Mouse (Mus musculus) lung, postnatal 0 days (tissue): ENCODE measurements around the gene Mta3.

ENCODE experiments used
- CTCF ChIP-seq: IDR thresholded peaks from 2 replicates; pipeline ENCODE4 v1.5.1; 2016; ENCODE audit warnings: antibody characterized with exemption, mild to moderate bottlenecking
- EP300 ChIP-seq: IDR thresholded peaks from 2 replicates; pipeline ENCODE4 v1.6.1; 2016; ENCODE audit warnings: antibody characterized with exemption, mild to moderate bottlenecking, control low read depth

DNA sequence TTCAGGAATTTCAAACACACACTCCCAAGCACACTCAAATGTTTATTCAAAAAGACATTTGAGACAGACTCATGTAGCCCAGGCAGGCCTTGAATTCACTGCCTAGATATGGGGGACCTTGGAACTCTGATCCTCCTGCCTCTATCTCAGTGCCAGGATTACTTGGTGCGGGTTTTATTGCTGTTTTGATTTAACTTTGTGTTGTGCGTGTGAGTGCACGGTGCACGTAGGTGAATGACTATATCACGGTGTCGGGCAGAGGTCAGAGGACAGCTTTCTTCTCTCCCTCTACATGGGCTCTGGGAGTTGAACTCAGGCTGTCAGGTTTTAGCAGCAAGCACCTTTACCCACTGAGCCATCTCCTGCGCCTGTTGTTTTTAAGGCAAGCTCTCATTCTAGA, 61.1 kb downstream of the Mta3 start:
- no peak for TF ChIP-seq CTCF
- no peak for TF ChIP-seq EP300
